Mouse (Mus musculus) megakaryocyte-erythroid progenitor cell, adult 5-6 weeks (primary cell): ENCODE measurements around the gene Mindy2. TPM values are rescaled to one million over a fixed set of nuclear protein-coding genes. Genes with fewer than 3 reads are reported as not detected.
A peak's percentile ranks its signal among the peaks of the same experiment; 100 is the strongest.

Experiments used
- ATAC-seq: replicated peaks from 2 replicates; pipeline ENCODE4 v1.8.0; 2016; ENCODE audit warnings: mild to moderate bottlenecking, inconsistent platforms; ENCODE audit not compliant: severe bottlenecking, poor library complexity, low FRiP score, low TSS enrichment
- total RNA-seq, 2 experiments: library from RNA; stranded (forward) in 1 of 2; stranded (reverse) in 1 of 2; fragments of 200-1000, 215-1000 nt in 1 of 2; fragments of >200 nt in 1 of 2; fragmentation: Nextera tagmentation in 1 of 2; gene quantifications; 2 replicates each; pipeline ENCODE4 v1.2.3; 2014 to 2017

Mindy2 gene
- total RNA-seq, 2 experiments from 2014 or later, result 13.0 to 14.2 TPM

- peak; percentile 78 for ATAC-seq
Measured at GRCm38 (mm10) chr9:70670381-70670780, 13.4 kb upstream of the Mindy2 start.

- ATAC-seq, result 0 out of 2 replicates have a peak, but pooled peaks have one; percentile 39
Measured at GRCm38 (mm10) chr9:70669197-70669596, 12.2 kb upstream of the Mindy2 start.

- ATAC-seq, result no peak
Measured at GRCm38 (mm10) chr9:70668048-70668447, 11.1 kb upstream of the Mindy2 start.

- no peak for ATAC-seq
Measured at GRCm38 (mm10) chr9:70666811-70667210, 9.8 kb upstream of the Mindy2 start.

GRCm38 (mm10) chr9:70665372-70666145 lies 8.6 kb upstream of the Mindy2 start:
- ATAC-seq, result no peak

- no peak for ATAC-seq
Measured at GRCm38 (mm10) chr9:70664847-70665246, 7.9 kb upstream of the Mindy2 start.

GRCm38 (mm10) chr9:70658266-70658665 lies 1.3 kb upstream of the Mindy2 start:
- no peak for ATAC-seq

- peak; percentile 50 for ATAC-seq
Measured at GRCm38 (mm10) chr9:70656130-70657007, 605 bp downstream of the Mindy2 start, which contains the start of gene Gm10642. Gene Gm10642, plus strand, starts transcription at chr9:70656251.

- no peak for ATAC-seq
Measured at GRCm38 (mm10) chr9:70655764-70656129, 1.2 kb downstream of the Mindy2 start.

- no peak for ATAC-seq
Measured at GRCm38 (mm10) chr9:70654496-70654895, 2.5 kb downstream of the Mindy2 start.

GRCm38 (mm10) chr9:70653875-70654274 lies 3.1 kb downstream of the Mindy2 start:
- ATAC-seq, result no peak

GRCm38 (mm10) chr9:70652221-70652620 lies 4.8 kb downstream of the Mindy2 start:
- ATAC-seq, result no peak

GRCm38 (mm10) chr9:70650994-70651393 lies 6.0 kb downstream of the Mindy2 start:
- no peak for ATAC-seq

- no peak for ATAC-seq
Measured at GRCm38 (mm10) chr9:70650260-70650659, 6.7 kb downstream of the Mindy2 start.

GRCm38 (mm10) chr9:70636748-70637147 lies 20.2 kb downstream of the Mindy2 start:
- ATAC-seq, result no peak

GRCm38 (mm10) chr9:70631665-70632064 lies 25.3 kb downstream of the Mindy2 start:
- ATAC-seq, result no peak

GRCm38 (mm10) chr9:70629711-70630110 lies 27.3 kb downstream of the Mindy2 start:
- ATAC-seq, result no peak

- ATAC-seq, result no peak
Measured at GRCm38 (mm10) chr9:70611026-70611673, 45.8 kb downstream of the Mindy2 start.

- no peak for ATAC-seq
Measured at GRCm38 (mm10) chr9:70602186-70602845, 54.7 kb downstream of the Mindy2 start.
